In the genomic region with DNA sequence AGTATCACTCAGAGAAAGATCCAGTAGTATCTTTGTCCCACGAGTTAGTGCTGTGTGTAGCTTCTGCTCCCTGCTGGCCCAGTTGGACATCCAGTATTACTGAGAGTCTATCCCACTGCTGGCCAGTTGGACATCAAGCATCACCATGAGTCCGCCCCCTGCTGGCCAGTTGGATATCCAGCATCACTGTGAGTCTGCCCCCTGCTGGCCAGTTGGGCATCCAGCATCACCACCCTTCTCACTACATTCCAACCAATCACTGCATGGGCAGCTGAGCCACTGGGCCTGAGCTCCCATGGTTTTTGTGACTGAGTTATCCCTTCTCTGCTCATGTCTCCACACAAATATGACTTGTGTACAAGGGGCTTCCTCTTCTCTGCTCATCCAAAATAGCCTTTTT, we compare ENCODE assay signal across 8 mouse cellular contexts. TPM values are rescaled to one million over a fixed set of nuclear protein-coding genes. Genes with fewer than 3 reads are reported as not detected.
DNase-seq lines count a peak whose midpoint lies in the region; ATAC-seq and TF ChIP-seq lines count a peak whose summit lies in the region.

No protein-coding gene starts in this region.

- WGBS in heart, embryonic 10.5 days, result 80% methylated on average over 2 of the region's 2 CpGs
- whole genome bisulfite sequencing in liver, adult 2 months, result 96% methylated on average over 2 of the region's 2 CpGs

- no peaks in the 10 kb centered on the region for H3K27me3 ChIP-seq in heart, embryonic 10.5 days (ENCODE audit: insufficient read depth, poor library complexity, severe bottlenecking)
- no peaks in the 10 kb centered on the region for H3K27me3 ChIP-seq in liver, adult 2 months (ENCODE audit: control insufficient read depth, insufficient read depth, low read length)

- no peak for TF ChIP-seq POLR2A in liver, adult 2 months (IDR thresholded peaks at IDR 0.05; ENCODE audit: extremely low read depth, insufficient read depth, low read length)

- peak; percentile 61 for ATAC-seq in activated CD4-positive, CD25-positive, alpha-beta regulatory T cell, adult 4 months

- H3K9ac ChIP-seq in liver, adult 2 months (ENCODE audit: low read depth, low read length), result no peak overlapping the region

- H3K4me1 ChIP-seq in heart, embryonic 10.5 days, result 0 out of 2 replicates have a peak, but pooled peaks cover 5% of the 10 kb centered on the region
- no peaks in the 10 kb centered on the region for H3K4me1 ChIP-seq in liver, adult 2 months (ENCODE audit: control insufficient read depth, insufficient read depth, low read length)

- H3K27ac ChIP-seq in heart, embryonic 10.5 days, result no peak overlapping the region
- no peak overlapping the region for H3K27ac ChIP-seq in liver, adult 2 months (replicated peaks; ENCODE audit: insufficient read depth, low read depth, low read length)

- peak; percentile 93 for TF ChIP-seq CTCF in liver, adult 2 months (IDR thresholded peaks at IDR 0.05; ENCODE audit: low read depth, low read length)

- no peaks in the 10 kb centered on the region for H3K79me2 ChIP-seq in liver, adult 2 months (ENCODE audit: control insufficient read depth, insufficient read depth, low read length)

- H3K9me3 ChIP-seq in heart, embryonic 10.5 days, result no peaks in the 10 kb centered on the region

- peaks cover 22% of the 10 kb centered on the region for H3K36me3 ChIP-seq in heart, embryonic 10.5 days
- no peaks in the 10 kb centered on the region for H3K36me3 ChIP-seq in liver, adult 2 months (ENCODE audit: control insufficient read depth, insufficient read depth, low read length)

- peak; percentile 91 for DNase-seq in heart, adult 11 months
- no peak for DNase-seq in heart, embryonic 10.5 days (ENCODE audit: low spot score)
- peak; percentile 78 to 79 for DNase-seq in B cell, adult 2 months
- no peak for DNase-seq in liver, adult 2 months (ENCODE audit: extremely low read depth, low read depth, low spot score)
- DNase-seq in spleen, adult 12 weeks (ENCODE audit: low spot score), result peak; percentile 43
- DNase-seq in layer of hippocampus, adult 9-11 months, result no peak
- no peak for DNase-seq in cerebellum, adult 18-20 months

- no peak overlapping the region for H3K4me3 ChIP-seq in heart, embryonic 10.5 days
- no peak overlapping the region for H3K4me3 ChIP-seq in liver, adult 2 months (ENCODE audit: insufficient read depth, low read depth, low read length)

RNA-seq across cellular contexts. Expression of gene Rtkn2, which starts 33.8 kb away (rescaled TPM):
- 6.8 and 7.1 TPM in 2 replicates for polyA plus RNA-seq in heart, embryonic 10.5 days (2016; fragmentation: Nextera tagmentation; extraction: Ambion mirVana)
- polyA plus RNA-seq in activated CD4-positive, CD25-positive, alpha-beta regulatory T cell, adult 4 months (2017; shearing (Covaris generic)), result 1 to 10 TPM in 1 of 2 experiments, under 1 TPM in 1; 0.23 to 1.6 TPM
- total RNA-seq in liver, adult 2 months (2014; rRNA removed), result 0.07 and 0.09 TPM in 2 replicates
- not detected in 2 replicates for polyA plus RNA-seq in liver, adult 2 months (2012; rRNA removed)

Comparison
In these comparisons a context has a peak if more than half of its experiments do, and no peak if none do; other contexts are left out.
1. DNase-seq: peak in heart, adult 11 months (single experiment), B cell, adult 2 months (2 of 2) and spleen, adult 12 weeks (single experiment); none in heart, embryonic 10.5 days (single experiment), liver, adult 2 months (single experiment), layer of hippocampus, adult 9-11 months (single experiment) and cerebellum, adult 18-20 months (0 of 2).